Mouse (Mus musculus) E14TG2a.4 (cell line): ENCODE measurements around the gene Megf8.

Experiments
- H3K27me3 ChIP-seq: 2 replicates; pipeline ENCODE4 v1.6.1; 2014; ENCODE audit warnings: low read length, control low read depth; ENCODE audit not compliant: insufficient read depth
- H3K36me3 ChIP-seq: 2 replicates; pipeline ENCODE4 v1.6.1; 2014; ENCODE audit warnings: low read length, control low read depth; ENCODE audit not compliant: insufficient read depth
- H3K4me1 ChIP-seq: replicated peaks from 2 replicates; pipeline ENCODE4 v1.6.1; 2014; ENCODE audit warnings: low read depth, low read length, control low read depth
- H3K4me3 ChIP-seq: replicated peaks from 2 replicates; pipeline ENCODE4 v1.5.1; 2014; ENCODE audit warnings: mild to moderate bottlenecking, low read length
- H3K9me3 ChIP-seq: 2 replicates; pipeline ENCODE4 v1.6.1; 2014; ENCODE audit warnings: low read length, control low read depth
- CTCF ChIP-seq: conservative IDR thresholded peaks from 2 replicates; pipeline ENCODE4 v1.5.1; 2014; ENCODE audit warnings: low read length
- NANOG ChIP-seq: IDR thresholded peaks from 2 replicates; pipeline ENCODE4 v1.6.1; 2014; ENCODE audit warnings: borderline replicate concordance, low read length, mixed read lengths
- POU5F1 ChIP-seq: IDR thresholded peaks from 2 replicates; pipeline ENCODE4 v1.6.1; 2014; ENCODE audit warnings: low read length, borderline replicate concordance

Megf8 gene

DNA sequence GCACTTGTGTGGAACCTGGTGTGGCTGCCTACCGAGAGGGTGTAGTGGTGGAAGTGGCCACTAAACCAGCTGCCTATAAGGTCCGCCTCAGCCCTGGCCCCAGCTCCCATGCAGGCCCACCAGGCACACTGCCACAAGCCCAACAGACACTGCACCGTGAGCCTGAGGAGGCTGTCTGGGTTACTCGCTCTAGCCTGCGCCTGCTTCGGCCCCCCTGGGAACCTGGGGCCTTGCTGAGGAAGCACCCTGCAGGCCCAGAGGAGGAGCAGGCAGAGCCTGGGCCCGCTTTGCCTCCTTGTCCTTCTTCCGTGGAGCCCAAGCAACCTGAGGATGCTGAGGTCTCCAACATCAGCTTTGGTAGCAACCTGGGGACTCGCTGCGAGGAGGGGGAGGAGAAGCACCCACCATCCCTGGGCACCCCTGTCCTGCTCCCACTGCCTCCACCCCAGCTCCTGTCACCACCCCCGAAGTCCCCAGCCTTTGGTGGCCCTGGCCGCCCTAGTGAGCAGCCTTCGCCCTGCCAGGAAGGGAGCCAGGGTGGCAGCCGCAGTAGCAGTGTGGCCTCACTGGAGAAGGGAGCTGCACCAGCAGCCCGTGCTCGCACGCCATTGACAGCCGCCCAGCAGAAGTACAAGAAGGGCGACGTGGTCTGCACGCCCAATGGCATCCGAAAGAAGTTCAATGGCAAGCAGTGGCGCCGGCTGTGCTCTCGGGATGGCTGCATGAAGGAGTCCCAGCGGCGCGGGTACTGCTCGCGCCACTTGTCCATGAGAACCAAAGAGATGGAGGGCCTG lies 45.1 kb upstream of the Megf8 start:
- Histone ChIP-seq H3K9me3 (no peaks in the 10 kb centered on the region), H3K4me1 (peaks cover 88% of the 10 kb centered on the region), H3K4me3 (peak overlapping the region; percentile 72), H3K36me3 (peaks cover 30% of the 10 kb centered on the region), H3K27me3 (peaks cover 21% of the 10 kb centered on the region)
- TF ChIP-seq CTCF (no peak), POU5F1 (no peak), NANOG (no peak)

DNA sequence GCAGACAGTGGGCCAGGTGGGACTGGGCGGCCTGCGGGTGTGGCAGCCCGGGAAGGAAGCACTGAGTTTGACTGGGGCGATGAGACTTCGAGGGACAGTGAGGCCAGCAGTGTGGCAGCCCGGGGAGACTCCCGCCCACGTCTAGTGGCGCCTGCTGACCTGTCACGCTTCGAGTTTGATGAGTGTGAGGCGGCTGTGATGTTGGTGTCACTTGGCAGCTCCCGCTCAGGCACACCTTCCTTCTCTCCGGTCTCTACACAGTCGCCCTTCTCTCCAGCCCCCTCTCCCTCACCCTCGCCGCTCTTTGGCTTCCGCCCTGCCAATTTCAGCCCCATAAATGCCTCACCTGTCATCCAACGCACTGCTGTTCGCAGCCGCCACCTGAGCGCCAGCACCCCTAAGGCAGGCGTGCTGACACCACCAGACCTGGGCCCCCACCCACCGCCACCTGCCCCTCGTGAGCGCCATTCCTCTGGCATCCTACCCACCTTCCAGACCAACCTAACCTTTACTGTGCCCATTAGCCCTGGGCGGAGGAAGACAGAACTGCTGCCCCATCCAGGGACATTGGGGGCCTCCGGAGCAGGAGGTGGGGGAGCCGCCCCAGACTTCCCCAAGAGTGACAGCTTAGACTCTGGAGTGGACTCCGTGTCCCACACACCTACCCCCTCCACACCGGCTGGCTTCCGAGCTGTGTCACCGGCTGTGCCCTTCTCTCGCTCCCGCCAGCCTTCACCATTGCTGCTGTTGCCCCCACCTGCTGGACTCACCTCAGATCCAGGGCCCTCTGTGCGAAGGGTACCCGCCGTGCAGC lies 44.3 kb upstream of the Megf8 start:
- Histone ChIP-seq H3K27me3 (peaks cover 21% of the 10 kb centered on the region), H3K4me3 (peak overlapping the region; percentile 72), H3K9me3 (no peaks in the 10 kb centered on the region), H3K4me1 (peaks cover 93% of the 10 kb centered on the region), H3K36me3 (peaks cover 30% of the 10 kb centered on the region)
- TF ChIP-seq POU5F1 (no peak), CTCF (no peak), NANOG (no peak)

DNA sequence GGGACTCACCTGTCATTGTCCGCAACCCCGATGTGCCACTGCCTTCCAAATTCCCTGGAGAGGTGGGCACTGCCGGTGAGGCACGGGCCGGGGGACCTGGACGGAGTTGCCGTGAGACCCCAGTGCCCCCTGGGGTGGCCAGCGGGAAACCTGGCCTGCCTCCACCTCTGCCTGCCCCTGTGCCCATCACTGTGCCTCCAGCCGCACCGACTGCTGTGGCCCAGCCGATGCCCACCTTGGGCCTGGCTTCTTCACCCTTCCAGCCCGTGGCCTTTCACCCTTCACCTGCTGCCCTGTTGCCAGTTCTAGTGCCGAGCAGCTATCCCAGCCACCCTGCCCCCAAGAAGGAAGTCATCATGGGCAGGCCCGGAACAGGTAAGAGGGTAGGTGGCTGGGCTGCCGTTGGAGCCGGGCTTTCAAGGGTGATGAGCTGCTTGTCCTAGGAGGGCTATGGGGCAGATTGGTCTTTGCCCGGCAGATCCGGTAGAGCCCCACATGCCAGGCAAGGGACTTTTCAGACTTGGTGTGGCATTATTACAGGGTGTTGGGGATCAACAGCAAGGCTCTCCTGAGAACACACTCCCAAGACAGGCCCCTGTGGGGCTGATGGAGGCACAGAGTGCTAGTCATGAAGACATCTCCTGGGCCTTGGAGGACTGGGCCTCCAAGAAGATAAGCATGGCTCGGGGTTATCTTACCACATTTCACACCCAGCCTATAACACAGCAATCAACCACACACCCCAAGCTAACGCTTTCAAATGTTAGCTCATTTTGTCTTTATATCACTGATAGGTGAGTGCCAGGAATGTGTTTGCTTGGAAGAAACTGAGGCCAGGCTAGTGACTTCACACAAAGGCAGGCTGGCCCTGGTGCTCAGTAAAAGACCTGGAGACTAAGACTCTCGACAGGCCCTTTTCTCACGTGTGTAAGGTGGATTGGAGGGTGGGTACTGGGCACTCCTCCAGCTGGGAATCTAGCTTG lies 43.4 kb upstream of the Megf8 start:
- peaks cover 96% of the 10 kb centered on the region for H3K4me1 ChIP-seq
- no peak for TF ChIP-seq POU5F1
- no peak for TF ChIP-seq CTCF
- no peak for TF ChIP-seq NANOG

DNA sequence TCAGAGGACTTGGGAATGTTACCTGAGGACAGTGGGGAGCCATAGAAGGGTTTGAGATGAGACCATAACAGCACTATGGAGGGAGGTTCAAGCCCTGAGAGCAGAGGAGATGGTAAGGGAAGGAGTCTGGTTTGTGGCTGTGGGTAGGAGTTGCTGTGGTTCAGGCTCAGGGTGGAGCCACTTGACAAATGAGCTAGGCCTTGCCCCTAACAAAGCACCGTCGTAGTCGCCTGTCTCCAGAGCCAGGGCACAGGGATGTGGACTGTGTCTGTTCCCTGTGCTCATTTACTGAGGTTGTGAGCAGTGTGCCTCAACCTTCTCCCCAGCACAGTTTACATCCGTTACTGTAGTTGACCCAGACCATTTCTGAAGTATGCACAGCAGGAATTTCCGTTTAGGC lies 42.4 kb upstream of the Megf8 start:
- TF ChIP-seq CTCF: no peak
- TF ChIP-seq POU5F1: no peak
- no peak for TF ChIP-seq NANOG
- peaks cover 30% of the 10 kb centered on the region for H3K36me3 ChIP-seq

More for the DNA sequence above, 43.4 kb upstream of the Megf8 start:
- Histone ChIP-seq H3K4me3 (peak overlapping the region; percentile 72), H3K27me3 (peaks cover 21% of the 10 kb centered on the region), H3K9me3 (no peaks in the 10 kb centered on the region), H3K36me3 (peaks cover 30% of the 10 kb centered on the region)

DNA sequence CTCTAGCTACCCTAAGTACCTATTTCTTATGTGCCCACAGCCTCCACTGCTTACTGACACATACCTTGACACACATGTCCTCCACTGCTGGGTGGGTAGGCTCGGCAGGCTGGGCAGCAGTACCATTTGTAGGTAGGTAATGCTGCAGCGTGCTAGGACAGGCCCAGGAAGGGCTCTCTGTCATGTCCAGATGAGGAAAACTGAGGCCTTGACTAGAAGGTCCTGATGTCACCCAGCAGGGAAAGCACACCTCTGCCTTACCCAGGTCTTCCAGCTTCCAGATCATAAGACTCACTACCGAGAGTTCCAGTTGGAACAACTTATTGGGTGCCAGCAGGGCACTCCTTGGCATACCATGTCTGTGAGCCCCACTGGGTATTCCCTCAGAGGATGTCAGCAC lies 42.0 kb upstream of the Megf8 start:
- TF ChIP-seq CTCF (no peak), POU5F1 (no peak), NANOG (no peak)
- H3K4me1 ChIP-seq: peaks cover 86% of the 10 kb centered on the region
- no peaks in the 10 kb centered on the region for H3K9me3 ChIP-seq
- H3K36me3 ChIP-seq: peaks cover 30% of the 10 kb centered on the region
- H3K27me3 ChIP-seq: peaks cover 21% of the 10 kb centered on the region
- no peak overlapping the region for H3K4me3 ChIP-seq

More for the DNA sequence above, 42.4 kb upstream of the Megf8 start:
- peaks cover 86% of the 10 kb centered on the region for H3K4me1 ChIP-seq
- H3K9me3 ChIP-seq: no peaks in the 10 kb centered on the region
- no peak overlapping the region for H3K4me3 ChIP-seq
- peaks cover 21% of the 10 kb centered on the region for H3K27me3 ChIP-seq

DNA sequence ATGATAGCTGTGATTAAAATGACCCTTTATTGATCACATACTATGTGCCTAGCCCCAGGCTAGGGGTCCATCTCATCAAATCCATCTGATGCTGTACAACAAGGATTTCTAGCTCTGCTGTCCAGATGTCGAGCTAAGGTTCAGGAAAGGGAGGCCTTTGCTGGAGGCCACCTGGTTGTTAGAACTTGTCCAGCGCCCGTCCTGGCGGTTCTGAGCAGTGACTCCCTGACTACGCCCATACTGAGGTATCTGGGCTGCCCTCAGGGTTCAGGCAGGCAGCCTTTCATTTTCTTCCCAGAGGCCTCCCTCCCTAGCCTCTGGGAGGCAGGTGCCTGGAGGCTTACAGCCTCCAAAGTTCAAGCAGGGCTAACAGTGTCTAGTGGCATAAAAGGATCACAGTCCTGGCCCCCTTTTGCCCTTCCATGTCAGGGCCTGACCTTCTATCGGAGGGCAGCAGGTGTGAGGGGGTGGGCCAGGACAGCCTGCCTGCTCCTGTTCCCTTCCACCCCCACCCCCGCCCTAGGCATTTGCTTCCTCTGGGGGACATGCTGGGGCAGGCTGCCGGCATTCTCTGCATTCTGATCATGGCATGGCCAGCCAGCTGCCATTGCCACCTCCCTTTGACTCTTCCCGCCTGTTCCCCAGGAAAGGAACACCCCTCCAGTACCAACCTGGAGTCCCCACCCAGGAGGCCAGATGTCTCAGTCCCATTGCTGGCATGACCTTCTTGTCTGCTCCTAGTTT lies 41.2 kb upstream of the Megf8 start:
- peak overlapping the region; percentile 57 for H3K4me3 ChIP-seq
- peaks cover 21% of the 10 kb centered on the region for H3K27me3 ChIP-seq
- peaks cover 30% of the 10 kb centered on the region for H3K36me3 ChIP-seq
- no peaks in the 10 kb centered on the region for H3K9me3 ChIP-seq
- peaks cover 86% of the 10 kb centered on the region for H3K4me1 ChIP-seq
- no peak for TF ChIP-seq POU5F1
- TF ChIP-seq CTCF: no peak
- TF ChIP-seq NANOG: no peak

DNA sequence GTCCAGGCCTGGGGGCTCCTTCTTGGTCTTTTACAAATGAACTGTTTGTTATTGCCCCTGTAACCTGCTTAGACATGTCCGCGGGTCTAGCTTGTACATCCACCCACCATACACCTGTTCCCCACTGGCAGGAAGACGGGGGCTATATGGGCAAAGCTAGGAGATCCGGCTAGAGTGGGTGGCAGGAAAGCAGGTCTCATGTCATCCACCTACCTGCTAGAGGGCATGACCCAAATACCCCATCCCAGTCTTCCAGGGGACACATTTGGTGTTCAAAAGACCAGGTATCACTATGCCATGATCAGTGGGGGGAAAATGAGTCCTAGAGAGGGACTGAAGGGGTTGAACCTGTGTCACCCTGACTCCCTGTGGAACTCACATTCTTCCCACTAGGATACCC lies 39.6 kb upstream of the Megf8 start:
- peaks cover 79% of the 10 kb centered on the region for H3K4me1 ChIP-seq
- TF ChIP-seq NANOG: no peak
- TF ChIP-seq POU5F1: no peak
- no peak for TF ChIP-seq CTCF
- peaks cover 13% of the 10 kb centered on the region for H3K27me3 ChIP-seq
- peak overlapping the region; percentile 90 for H3K4me3 ChIP-seq
- H3K9me3 ChIP-seq: no peaks in the 10 kb centered on the region
- peaks cover 22% of the 10 kb centered on the region for H3K36me3 ChIP-seq
